Mouse (Mus musculus): ENCODE measurements around the gene Trim72. TPM values are rescaled to one million over a fixed set of nuclear protein-coding genes. Genes with fewer than 3 reads are reported as not detected.

The Trim72 gene
- polyA plus RNA-seq, 1 experiment from 2014 or later: not detected

DNA sequence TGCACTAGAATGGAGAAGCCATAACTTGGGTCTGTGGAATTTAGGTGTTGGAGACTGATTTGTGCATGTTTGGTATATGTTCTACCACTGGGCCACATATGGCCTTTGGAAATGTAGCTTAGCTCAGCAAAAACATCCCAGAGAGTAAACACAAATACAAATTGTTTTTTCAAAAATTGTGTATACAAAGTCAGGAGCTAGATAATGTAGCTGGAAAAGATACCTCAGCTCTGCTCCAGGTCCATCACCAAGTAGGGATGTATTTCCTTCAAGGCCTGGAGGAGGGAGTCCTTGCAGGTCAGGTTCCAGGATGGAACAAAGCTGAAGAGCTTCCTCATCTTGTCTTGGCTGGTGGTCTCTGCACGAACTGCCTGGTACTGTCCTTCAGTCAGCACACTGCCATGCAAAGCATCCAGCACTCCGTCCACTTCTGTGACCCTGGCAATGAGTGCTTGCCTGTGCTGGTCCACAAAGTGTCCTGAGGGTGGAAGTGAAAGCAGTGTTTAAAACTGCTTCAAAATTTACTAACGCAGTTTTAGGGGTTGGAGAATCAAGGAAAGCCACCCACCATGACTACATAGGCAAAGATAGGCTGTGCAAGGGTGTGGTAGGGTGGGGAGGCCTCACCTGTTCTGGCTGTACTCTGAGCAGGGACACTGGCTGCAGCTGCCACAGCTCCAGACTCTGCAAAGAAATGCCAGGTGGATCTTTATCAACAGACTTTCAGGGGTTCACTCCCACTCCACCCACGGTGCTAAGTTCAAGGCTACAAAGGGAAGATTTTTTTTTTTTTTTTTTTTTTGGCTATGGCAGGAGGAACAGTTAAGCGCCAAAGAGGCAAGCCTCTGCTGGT, 11.0 kb upstream of the Trim72 start:
- Histone ChIP-seq H3K36me3 (peaks cover 9% of the 10 kb centered on the region), H3K9ac (no peak overlapping the region), H3K4me1 (replicated peaks) (no peaks in the 10 kb centered on the region; the same call in 1 of the 2 replicates), H3K9me3 (no peaks in the 10 kb centered on the region), H3K27me3 (no peaks in the 10 kb centered on the region), H3K4me2 (peak overlapping the region; percentile 47), H3K4me3 (no peak overlapping the region), H3K27ac (replicated peaks) (no peak overlapping the region)
- WGBS: 53% methylated on average over 5 of the region's 5 CpGs
- no peak for ATAC-seq (ENCODE audit: low FRiP score, low read depth)

DNA sequence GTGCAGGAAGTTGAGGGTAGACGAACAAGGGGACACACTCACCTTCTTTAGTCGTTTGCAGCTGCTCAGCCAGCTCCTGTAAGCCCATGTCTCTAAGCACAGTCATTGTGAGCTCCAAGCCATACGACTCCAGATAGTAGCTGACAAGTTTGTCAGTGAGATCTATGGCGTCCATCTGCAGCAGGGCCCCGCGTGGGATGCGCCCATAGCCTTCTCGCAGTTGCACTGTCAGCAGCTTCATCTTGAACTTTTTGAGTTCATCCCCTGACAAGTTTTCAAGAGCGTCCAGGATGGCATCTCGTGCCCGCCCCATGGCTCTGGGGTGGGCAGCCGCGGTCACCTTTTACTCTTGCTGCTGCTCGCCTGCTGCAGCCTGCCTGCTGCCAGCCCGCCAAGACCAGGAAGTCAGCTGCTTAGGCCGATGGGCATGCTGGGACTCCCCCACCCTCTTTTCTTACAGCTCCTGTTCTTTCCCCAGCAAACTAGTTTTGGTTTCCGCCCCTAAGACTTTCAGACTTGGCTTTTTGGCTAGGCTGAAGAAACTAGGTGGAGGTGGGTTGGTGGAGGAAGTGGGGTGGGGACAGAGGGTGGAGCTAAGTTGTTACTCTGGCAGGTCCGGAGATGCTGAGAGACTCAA, 10.3 kb upstream of the Trim72 start, which contains the start of gene Pycard:
Pycard (minus strand) TSS at position 527 of the 637 bp plus-strand sequence.
- 17% methylated on average over 18 of the region's 18 CpGs for WGBS
- H3K9me3 ChIP-seq: no peaks in the 10 kb centered on the region
- H3K27ac ChIP-seq (replicated peaks): no peak within 1 kb of the TSS
- peak within 1 kb of the TSS; percentile 19 for H3K4me3 ChIP-seq
- 0 out of 2 replicates have a peak, but pooled peaks cover 2% of the 10 kb centered on the region for H3K36me3 ChIP-seq
- 0 out of 2 replicates have a peak, but pooled peaks have one; percentile 24 for ATAC-seq (ENCODE audit: low FRiP score, low read depth)
- H3K4me2 ChIP-seq: peak within 1 kb of the TSS; percentile 47
- H3K9ac ChIP-seq: 0 out of 2 replicates have a peak within 1 kb of the TSS, but pooled peaks have one; percentile 25
- no peaks in the 10 kb centered on the region; the same call in 1 of the 2 replicates for H3K4me1 ChIP-seq (replicated peaks)
- H3K27me3 ChIP-seq: no peaks in the 10 kb centered on the region

DNA sequence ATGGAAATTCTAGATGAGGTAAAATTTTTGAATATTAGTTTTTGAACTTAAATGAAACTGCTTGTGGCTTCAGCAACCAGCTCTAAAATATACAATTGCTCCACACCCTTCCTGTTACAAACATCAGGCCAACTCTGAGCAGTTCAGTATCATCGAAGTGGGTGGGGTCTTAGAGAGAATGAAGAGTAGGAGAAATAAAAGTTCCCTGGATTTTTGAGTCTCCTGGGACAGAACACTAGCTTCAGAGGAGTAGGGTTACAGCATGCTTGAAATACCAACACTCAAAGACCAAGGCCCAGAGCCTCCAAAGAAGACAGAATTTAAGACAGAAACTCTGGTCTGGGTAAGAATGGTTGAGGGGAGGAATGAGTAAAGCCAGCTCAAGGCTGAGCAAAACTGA, 4.3 kb upstream of the Trim72 start:
- no peak overlapping the region for H3K4me3 ChIP-seq

DNA sequence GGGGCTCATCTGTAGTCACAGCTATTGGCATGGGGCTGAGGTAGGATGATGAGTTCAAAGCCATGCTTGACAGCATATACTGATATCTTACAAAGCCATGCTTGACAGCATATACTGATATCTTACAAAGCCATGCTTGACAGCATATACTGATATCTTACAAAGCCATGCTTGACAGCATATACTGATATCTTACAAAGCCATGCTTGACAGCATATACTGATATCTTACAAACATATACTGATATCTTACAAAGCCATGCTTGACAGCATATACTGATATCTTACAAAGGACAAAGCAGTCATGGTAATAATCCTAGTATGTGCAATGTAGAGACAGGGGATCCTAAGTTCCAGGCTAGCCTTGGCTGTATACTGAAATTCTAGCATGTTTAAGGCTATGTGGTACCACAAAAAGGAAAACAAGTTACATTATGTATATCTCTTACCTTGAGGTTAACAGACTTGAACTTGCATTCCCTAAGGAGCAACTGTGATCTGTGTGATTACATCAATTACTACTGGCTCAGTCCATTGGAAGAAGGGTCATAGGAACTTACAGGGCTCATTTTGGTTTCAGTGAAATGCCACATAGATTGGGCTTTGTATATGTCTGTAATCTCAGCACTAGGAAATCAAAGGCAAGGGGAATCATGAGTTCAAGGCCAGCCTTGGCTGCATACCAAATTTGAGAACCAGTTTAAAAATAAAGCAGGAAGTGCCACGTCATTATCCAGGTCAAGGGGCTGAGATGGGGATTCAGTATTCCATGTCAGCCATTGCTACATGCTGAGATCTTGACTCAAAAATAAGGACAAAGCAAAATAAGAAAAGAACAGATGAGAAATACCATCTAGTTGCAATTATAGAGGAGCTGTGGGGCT, 3.4 kb upstream of the Trim72 start:
- no peak overlapping the region for H3K4me2 ChIP-seq
- H3K4me3 ChIP-seq: no peak overlapping the region
- H3K36me3 ChIP-seq: no peaks in the 10 kb centered on the region
- 78% methylated on average over 1 of the region's 1 CpGs for WGBS
- no peak overlapping the region for H3K27ac ChIP-seq (replicated peaks)
- no peaks in the 10 kb centered on the region; the same call in 1 of the 2 replicates for H3K4me1 ChIP-seq (replicated peaks)
- H3K9me3 ChIP-seq: no peaks in the 10 kb centered on the region
- ATAC-seq (ENCODE audit: low FRiP score, low read depth): no peak
- H3K9ac ChIP-seq: no peak overlapping the region
- no peaks in the 10 kb centered on the region for H3K27me3 ChIP-seq

More for the DNA sequence above, 4.3 kb upstream of the Trim72 start:
- ATAC-seq (ENCODE audit: low FRiP score, low read depth): no peak
- Histone ChIP-seq H3K9me3 (no peaks in the 10 kb centered on the region), H3K27me3 (no peaks in the 10 kb centered on the region), H3K4me1 (replicated peaks) (no peaks in the 10 kb centered on the region; the same call in 1 of the 2 replicates), H3K9ac (no peak overlapping the region), H3K4me2 (no peak overlapping the region), H3K27ac (replicated peaks) (no peak overlapping the region), H3K36me3 (no peaks in the 10 kb centered on the region)
- WGBS: 85% methylated on average over 1 of the region's 1 CpGs

DNA sequence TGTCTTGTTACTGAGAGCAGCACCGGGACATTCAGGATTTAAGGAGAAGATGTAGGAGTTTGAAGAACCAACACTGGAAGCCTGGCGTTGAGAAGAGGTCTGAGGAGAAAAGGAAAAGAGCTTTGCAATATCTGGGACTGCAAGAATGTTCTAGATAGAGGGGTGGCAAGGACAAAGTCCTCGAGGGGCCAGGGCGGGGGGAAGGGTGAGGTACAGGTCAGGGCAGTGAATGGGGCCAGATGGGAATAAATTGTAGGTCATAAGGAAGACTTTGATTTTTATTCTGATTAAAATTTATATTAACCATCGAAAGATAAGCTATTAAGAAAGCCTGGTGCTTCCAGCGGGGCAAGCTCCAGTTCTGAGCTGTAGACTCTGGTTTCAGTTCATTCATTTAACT, 651 bp upstream of the Trim72 start:
- Histone ChIP-seq H3K9ac (no peak overlapping the region), H3K4me3 (no peak overlapping the region), H3K4me1 (replicated peaks) (no peaks in the 10 kb centered on the region; the same call in 1 of the 2 replicates), H3K9me3 (no peaks in the 10 kb centered on the region), H3K27ac (replicated peaks) (no peak overlapping the region), H3K27me3 (no peaks in the 10 kb centered on the region), H3K4me2 (no peak overlapping the region), H3K36me3 (no peaks in the 10 kb centered on the region)
- WGBS: 90% methylated on average over 6 of the region's 6 CpGs
- ATAC-seq (ENCODE audit: low FRiP score, low read depth): no peak

DNA sequence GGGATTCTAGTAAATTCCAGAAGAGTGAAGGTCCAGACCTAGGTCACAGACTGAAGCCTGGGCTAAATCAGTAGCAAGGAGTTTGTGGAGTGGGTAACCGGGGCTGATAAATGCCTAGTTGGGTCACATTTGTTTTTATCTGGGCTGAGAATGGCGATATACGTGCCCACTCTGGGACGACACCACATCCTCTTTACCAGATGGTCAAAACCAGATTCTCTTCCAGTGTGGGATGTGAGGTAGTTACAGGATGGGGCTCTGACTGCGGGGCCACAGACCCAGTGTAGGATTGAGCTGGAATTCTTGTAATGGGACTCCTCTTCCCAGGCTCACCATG, 369 bp downstream of the Trim72 start:
- WGBS: 78% methylated on average over 5 of the region's 5 CpGs
- H3K27ac ChIP-seq (replicated peaks): no peak overlapping the region
- H3K4me3 ChIP-seq: no peak overlapping the region
- H3K4me1 ChIP-seq (replicated peaks): no peaks in the 10 kb centered on the region; the same call in 1 of the 2 replicates
- no peak overlapping the region for H3K9ac ChIP-seq
- H3K4me2 ChIP-seq: peak overlapping the region; percentile 26; the same call in 1 of the 2 replicates
- H3K36me3 ChIP-seq: no peaks in the 10 kb centered on the region
- ATAC-seq (ENCODE audit: low FRiP score, low read depth): no peak
- no peaks in the 10 kb centered on the region for H3K9me3 ChIP-seq
- no peaks in the 10 kb centered on the region for H3K27me3 ChIP-seq

DNA sequence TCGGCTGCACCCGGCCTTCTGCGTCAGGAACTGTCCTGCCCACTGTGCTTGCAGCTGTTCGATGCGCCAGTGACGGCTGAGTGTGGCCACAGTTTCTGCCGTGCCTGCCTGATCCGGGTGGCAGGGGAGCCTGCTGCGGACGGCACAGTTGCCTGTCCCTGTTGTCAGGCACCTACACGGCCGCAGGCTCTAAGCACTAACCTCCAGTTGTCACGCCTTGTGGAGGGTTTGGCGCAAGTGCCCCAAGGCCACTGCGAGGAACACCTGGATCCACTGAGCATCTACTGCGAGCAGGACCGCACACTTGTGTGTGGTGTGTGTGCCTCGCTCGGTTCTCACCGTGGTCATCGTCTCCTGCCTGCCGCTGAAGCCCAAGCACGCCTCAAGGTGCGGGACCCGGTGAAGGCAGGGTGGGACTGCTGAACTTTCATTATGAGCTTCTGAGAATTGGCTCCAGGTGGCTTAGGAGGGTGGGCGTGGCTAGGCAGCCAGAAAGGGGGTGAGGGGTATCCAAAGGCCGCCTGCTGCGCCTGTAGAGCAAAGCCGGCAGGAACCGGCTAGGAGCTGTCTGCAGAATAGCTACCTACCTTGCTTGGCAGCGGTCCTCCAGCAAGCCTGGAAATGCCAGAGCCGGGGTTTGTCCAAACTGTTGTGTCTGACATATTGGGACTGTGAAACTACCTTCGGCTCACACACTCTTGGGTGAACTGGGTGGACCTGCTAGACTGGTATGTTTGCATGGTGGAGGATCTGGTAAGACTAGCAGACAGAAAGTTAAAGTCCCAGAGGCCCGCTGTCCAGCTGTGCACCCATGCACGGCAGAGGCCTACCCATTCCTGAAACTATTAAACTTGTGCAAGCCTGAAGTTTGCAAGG, 976 bp downstream of the Trim72 start:
- no peak for ATAC-seq (ENCODE audit: low FRiP score, low read depth)
- Histone ChIP-seq H3K9me3 (no peaks in the 10 kb centered on the region), H3K36me3 (no peaks in the 10 kb centered on the region), H3K27me3 (no peaks in the 10 kb centered on the region), H3K9ac (no peak overlapping the region), H3K4me2 (peak overlapping the region; percentile 26; the same call in 1 of the 2 replicates), H3K27ac (replicated peaks) (no peak overlapping the region), H3K4me1 (replicated peaks) (no peaks in the 10 kb centered on the region; the same call in 1 of the 2 replicates), H3K4me3 (no peak overlapping the region)
- WGBS: 31% methylated on average over 35 of the region's 35 CpGs

DNA sequence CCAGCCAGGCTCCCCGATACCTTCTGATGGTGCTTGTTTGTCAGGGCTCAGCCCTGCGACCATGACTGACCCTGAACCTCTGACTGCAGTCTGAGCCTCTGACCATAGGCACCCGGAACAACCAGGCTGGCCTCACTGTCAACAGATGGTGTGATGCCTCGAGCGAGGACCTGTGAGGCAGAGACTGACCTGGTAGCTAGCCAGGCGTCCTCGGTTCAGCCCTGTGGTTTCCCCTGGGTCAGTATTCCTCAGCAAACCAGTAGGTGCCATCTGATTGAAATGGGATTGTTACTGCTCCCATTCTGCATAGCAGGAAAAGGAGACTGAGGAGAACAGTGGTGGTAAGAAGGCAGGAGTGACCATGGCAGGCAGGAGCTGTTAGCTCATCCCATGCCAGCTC, 2.4 kb downstream of the Trim72 start:
- no peak overlapping the region for H3K9ac ChIP-seq
- no peak overlapping the region for H3K4me3 ChIP-seq
- H3K36me3 ChIP-seq: no peaks in the 10 kb centered on the region
- no peaks in the 10 kb centered on the region; the same call in 1 of the 2 replicates for H3K4me1 ChIP-seq (replicated peaks)
- no peak overlapping the region for H3K27ac ChIP-seq (replicated peaks)
- H3K9me3 ChIP-seq: no peaks in the 10 kb centered on the region
- 86% methylated on average over 7 of the region's 7 CpGs for WGBS
- no peaks in the 10 kb centered on the region for H3K27me3 ChIP-seq
- no peak for ATAC-seq (ENCODE audit: low FRiP score, low read depth)
- no peak overlapping the region for H3K4me2 ChIP-seq

DNA sequence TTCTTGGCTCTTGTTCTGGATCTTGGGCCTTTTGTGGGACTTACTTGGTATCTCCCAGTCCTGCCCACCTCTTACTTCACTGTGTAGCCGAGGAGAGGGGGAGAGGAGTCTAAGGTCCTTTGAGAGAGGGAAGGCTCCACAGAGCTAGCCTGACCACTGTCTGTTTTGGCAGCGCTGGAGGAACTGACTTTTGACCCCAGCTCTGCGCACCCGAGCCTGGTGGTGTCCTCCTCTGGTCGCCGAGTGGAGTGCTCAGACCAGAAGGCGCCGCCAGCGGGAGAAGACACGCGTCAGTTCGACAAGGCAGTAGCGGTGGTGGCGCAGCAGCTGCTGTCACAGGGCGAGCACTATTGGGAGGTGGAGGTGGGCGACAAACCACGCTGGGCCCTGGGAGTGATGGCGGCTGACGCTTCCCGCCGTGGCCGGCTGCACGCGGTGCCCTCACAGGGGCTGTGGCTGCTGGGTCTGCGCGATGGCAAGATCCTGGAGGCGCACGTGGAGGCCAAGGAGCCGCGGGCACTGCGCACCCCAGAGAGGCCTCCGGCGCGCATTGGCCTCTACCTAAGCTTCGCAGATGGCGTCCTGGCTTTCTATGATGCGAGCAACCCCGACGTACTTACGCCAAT, 6.1 kb downstream of the Trim72 start:
- H3K4me2 ChIP-seq: peak overlapping the region; percentile 33
- H3K4me1 ChIP-seq (replicated peaks): no peaks in the 10 kb centered on the region; the same call in 1 of the 2 replicates
- no peak for ATAC-seq (ENCODE audit: low FRiP score, low read depth)
- no peak overlapping the region for H3K4me3 ChIP-seq
- WGBS: 51% methylated on average over 38 of the region's 40 CpGs
- H3K27me3 ChIP-seq: no peaks in the 10 kb centered on the region
- H3K36me3 ChIP-seq: no peaks in the 10 kb centered on the region
- H3K9ac ChIP-seq: no peak overlapping the region
- H3K9me3 ChIP-seq: no peaks in the 10 kb centered on the region
- no peak overlapping the region for H3K27ac ChIP-seq (replicated peaks)

DNA sequence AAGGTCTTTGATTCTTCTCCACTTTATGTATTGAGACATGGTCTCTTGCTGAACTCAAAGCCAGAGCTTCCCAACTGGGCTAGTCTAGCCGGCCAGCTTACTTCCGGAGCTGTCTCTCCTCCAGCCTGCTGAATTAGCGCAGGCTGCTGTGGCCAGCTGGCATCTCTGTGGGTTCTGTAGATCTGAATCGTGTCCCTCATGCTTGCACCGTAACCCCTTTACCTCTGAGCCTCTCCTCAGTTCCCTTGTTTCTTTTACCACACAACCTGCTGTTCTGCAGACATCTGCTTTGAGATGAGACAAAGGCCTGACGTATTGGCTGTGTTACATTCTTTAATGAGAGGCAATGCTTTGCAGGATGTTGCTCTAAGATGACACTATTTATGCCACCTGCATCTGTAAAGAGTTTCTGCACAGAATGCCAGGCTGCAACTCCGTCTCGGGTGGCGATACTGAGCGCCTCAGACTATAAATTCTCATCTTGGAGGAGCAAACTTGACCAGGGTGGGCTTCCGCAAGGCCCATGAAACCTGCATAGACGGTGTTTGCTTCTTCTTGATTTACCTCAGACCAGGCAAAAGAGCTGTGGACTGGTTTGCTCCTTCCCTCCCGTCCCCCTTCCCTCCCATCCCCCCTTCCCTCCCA, 8.5 kb downstream of the Trim72 start:
- ATAC-seq (ENCODE audit: low FRiP score, low read depth): no peak
- Histone ChIP-seq H3K36me3 (no peaks in the 10 kb centered on the region), H3K4me1 (replicated peaks) (no peaks in the 10 kb centered on the region), H3K4me3 (no peak overlapping the region), H3K27ac (replicated peaks) (no peak overlapping the region), H3K9me3 (no peaks in the 10 kb centered on the region), H3K4me2 (no peak overlapping the region), H3K9ac (no peak overlapping the region), H3K27me3 (no peaks in the 10 kb centered on the region)
- 69% methylated on average over 13 of the region's 13 CpGs for WGBS
